Mouse (Mus musculus): ENCODE results near the gene Gm11060. TPM values are rescaled to one million over a fixed set of nuclear protein-coding genes. Genes with fewer than 3 reads are reported as not detected.

Gm11060 gene
- polyA plus RNA-seq, 1 experiment, result not detected

GRCm38 (mm10) chr2:105090991-105091390 lies 827 bp upstream of the Gm11060 start:
- H3ac ChIP-seq (ENCODE audit: control insufficient read depth, insufficient read length, low read depth), result no peak overlapping the region
- H3K36me3 ChIP-seq (ENCODE audit: control insufficient read depth, insufficient read depth), result no peaks in the 10 kb centered on the region
- TF ChIP-seq CEBPB (IDR thresholded peaks at IDR 0.05; ENCODE audit: low read depth), result no peak
- TF ChIP-seq MYOG (IDR thresholded peaks at IDR 0.05; ENCODE audit: control insufficient read depth, extremely low read depth, insufficient read length), result no peak
- no peak for TF ChIP-seq FOSL1 (IDR thresholded peaks at IDR 0.05; ENCODE audit: insufficient read depth, low read length, poor library complexity, severe bottlenecking)
- no peak for TF ChIP-seq USF1 (IDR thresholded peaks at IDR 0.05; ENCODE audit: low read depth)
- no peak for TF ChIP-seq MAX (IDR thresholded peaks at IDR 0.05)
- TF ChIP-seq CTCF (IDR thresholded peaks at IDR 0.05; ENCODE audit: control insufficient read depth, insufficient read depth, insufficient read length), result no peak
- no peak for TF ChIP-seq MYOD1 (IDR thresholded peaks at IDR 0.05; ENCODE audit: control insufficient read depth, insufficient read length, low read depth)
- no peaks in the 10 kb centered on the region for H3K79me2 ChIP-seq (ENCODE audit: control insufficient read depth, insufficient read depth)
- no peaks in the 10 kb centered on the region for H3K27me3 ChIP-seq (ENCODE audit: control insufficient read depth, insufficient read depth, insufficient read length)
- peaks cover 1% of the 10 kb centered on the region for H3K79me3 ChIP-seq (ENCODE audit: low read depth)
- H3K4me3 ChIP-seq (ENCODE audit: insufficient read depth, poor library complexity, severe bottlenecking), result no peak overlapping the region

GRCm38 (mm10) chr2:105097294-105097953 lies 5.6 kb downstream of the Gm11060 start:
- no peaks in the 10 kb centered on the region for H3K79me3 ChIP-seq (ENCODE audit: low read depth)
- H3K79me2 ChIP-seq (ENCODE audit: control insufficient read depth, insufficient read depth), result no peaks in the 10 kb centered on the region
- H3K36me3 ChIP-seq (ENCODE audit: control insufficient read depth, insufficient read depth), result no peaks in the 10 kb centered on the region
- no peak overlapping the region for H3ac ChIP-seq (ENCODE audit: control insufficient read depth, insufficient read length, low read depth)
- no peak for TF ChIP-seq CTCF (IDR thresholded peaks at IDR 0.05; ENCODE audit: control insufficient read depth, insufficient read depth, insufficient read length)
- TF ChIP-seq USF1 (IDR thresholded peaks at IDR 0.05; ENCODE audit: low read depth), result no peak
- no peak for TF ChIP-seq CEBPB (IDR thresholded peaks at IDR 0.05; ENCODE audit: low read depth)
- no peak for TF ChIP-seq MYOD1 (IDR thresholded peaks at IDR 0.05; ENCODE audit: control insufficient read depth, insufficient read length, low read depth)
- TF ChIP-seq FOSL1 (IDR thresholded peaks at IDR 0.05; ENCODE audit: insufficient read depth, low read length, poor library complexity, severe bottlenecking), result no peak
- TF ChIP-seq MAX (IDR thresholded peaks at IDR 0.05), result no peak
- no peak for TF ChIP-seq MYOG (IDR thresholded peaks at IDR 0.05; ENCODE audit: control insufficient read depth, extremely low read depth, insufficient read length)
- no peak overlapping the region for H3K4me3 ChIP-seq (ENCODE audit: insufficient read depth, poor library complexity, severe bottlenecking)
- no peaks in the 10 kb centered on the region for H3K27me3 ChIP-seq (ENCODE audit: control insufficient read depth, insufficient read depth, insufficient read length)

GRCm38 (mm10) chr2:105099410-105099809 lies 7.6 kb downstream of the Gm11060 start:
- TF ChIP-seq FOSL1 (IDR thresholded peaks at IDR 0.05; ENCODE audit: insufficient read depth, low read length, poor library complexity, severe bottlenecking) (no peak), CTCF (IDR thresholded peaks at IDR 0.05; ENCODE audit: control insufficient read depth, insufficient read depth, insufficient read length) (no peak), MAX (IDR thresholded peaks at IDR 0.05) (no peak), USF1 (IDR thresholded peaks at IDR 0.05; ENCODE audit: low read depth) (no peak), MYOD1 (IDR thresholded peaks at IDR 0.05; ENCODE audit: control insufficient read depth, insufficient read length, low read depth) (no peak), CEBPB (IDR thresholded peaks at IDR 0.05; ENCODE audit: low read depth) (no peak), MYOG (IDR thresholded peaks at IDR 0.05; ENCODE audit: control insufficient read depth, extremely low read depth, insufficient read length) (no peak)
- Histone ChIP-seq H3K27me3 (ENCODE audit: control insufficient read depth, insufficient read depth, insufficient read length) (no peaks in the 10 kb centered on the region), H3K36me3 (ENCODE audit: control insufficient read depth, insufficient read depth) (no peaks in the 10 kb centered on the region), H3K79me2 (ENCODE audit: control insufficient read depth, insufficient read depth) (no peaks in the 10 kb centered on the region), H3K4me3 (ENCODE audit: insufficient read depth, poor library complexity, severe bottlenecking) (no peak overlapping the region), H3ac (ENCODE audit: control insufficient read depth, insufficient read length, low read depth) (no peak overlapping the region), H3K79me3 (ENCODE audit: low read depth) (no peaks in the 10 kb centered on the region)

GRCm38 (mm10) chr2:105100541-105100940 lies 8.7 kb downstream of the Gm11060 start:
- no peak overlapping the region for H3ac ChIP-seq (ENCODE audit: control insufficient read depth, insufficient read length, low read depth)
- no peaks in the 10 kb centered on the region for H3K79me3 ChIP-seq (ENCODE audit: low read depth)
- no peaks in the 10 kb centered on the region for H3K79me2 ChIP-seq (ENCODE audit: control insufficient read depth, insufficient read depth)
- no peak overlapping the region for H3K4me3 ChIP-seq (ENCODE audit: insufficient read depth, poor library complexity, severe bottlenecking)
- no peaks in the 10 kb centered on the region for H3K36me3 ChIP-seq (ENCODE audit: control insufficient read depth, insufficient read depth)
- TF ChIP-seq MYOD1 (IDR thresholded peaks at IDR 0.05; ENCODE audit: control insufficient read depth, insufficient read length, low read depth) (no peak), FOSL1 (IDR thresholded peaks at IDR 0.05; ENCODE audit: insufficient read depth, low read length, poor library complexity, severe bottlenecking) (no peak), CEBPB (IDR thresholded peaks at IDR 0.05; ENCODE audit: low read depth) (no peak), USF1 (IDR thresholded peaks at IDR 0.05; ENCODE audit: low read depth) (no peak), CTCF (IDR thresholded peaks at IDR 0.05; ENCODE audit: control insufficient read depth, insufficient read depth, insufficient read length) (no peak), MYOG (IDR thresholded peaks at IDR 0.05; ENCODE audit: control insufficient read depth, extremely low read depth, insufficient read length) (no peak), MAX (IDR thresholded peaks at IDR 0.05) (no peak)
- no peaks in the 10 kb centered on the region for H3K27me3 ChIP-seq (ENCODE audit: control insufficient read depth, insufficient read depth, insufficient read length)

- H3K4me3 ChIP-seq (ENCODE audit: insufficient read depth, poor library complexity, severe bottlenecking), result no peak overlapping the region
- H3K79me2 ChIP-seq (ENCODE audit: control insufficient read depth, insufficient read depth), result no peaks in the 10 kb centered on the region
- no peaks in the 10 kb centered on the region for H3K36me3 ChIP-seq (ENCODE audit: control insufficient read depth, insufficient read depth)
- peaks cover 11% of the 10 kb centered on the region for H3K27me3 ChIP-seq (ENCODE audit: control insufficient read depth, insufficient read depth, insufficient read length)
- TF ChIP-seq MYOD1 (IDR thresholded peaks at IDR 0.05; ENCODE audit: control insufficient read depth, insufficient read length, low read depth), result no peak
- no peak for TF ChIP-seq CEBPB (IDR thresholded peaks at IDR 0.05; ENCODE audit: low read depth)
- no peak for TF ChIP-seq MYOG (IDR thresholded peaks at IDR 0.05; ENCODE audit: control insufficient read depth, extremely low read depth, insufficient read length)
- no peak for TF ChIP-seq FOSL1 (IDR thresholded peaks at IDR 0.05; ENCODE audit: insufficient read depth, low read length, poor library complexity, severe bottlenecking)
- no peak for TF ChIP-seq CTCF (IDR thresholded peaks at IDR 0.05; ENCODE audit: control insufficient read depth, insufficient read depth, insufficient read length)
- TF ChIP-seq USF1 (IDR thresholded peaks at IDR 0.05; ENCODE audit: low read depth), result no peak
- no peak for TF ChIP-seq MAX (IDR thresholded peaks at IDR 0.05)
- H3K79me3 ChIP-seq (ENCODE audit: low read depth), result no peaks in the 10 kb centered on the region
- H3ac ChIP-seq (ENCODE audit: control insufficient read depth, insufficient read length, low read depth), result no peak overlapping the region
Observed at GRCm38 (mm10) chr2:105108703-105109158, 16.9 kb downstream of the Gm11060 start.
